Mouse (Mus musculus): ENCODE measurements around the gene Slc4a3. TPM values are rescaled to one million over a fixed set of nuclear protein-coding genes. Genes with fewer than 3 reads are reported as not detected.

Slc4a3 gene
- polyA plus RNA-seq, 1 experiment from 2014 or later, result 39.3 TPM

DNA sequence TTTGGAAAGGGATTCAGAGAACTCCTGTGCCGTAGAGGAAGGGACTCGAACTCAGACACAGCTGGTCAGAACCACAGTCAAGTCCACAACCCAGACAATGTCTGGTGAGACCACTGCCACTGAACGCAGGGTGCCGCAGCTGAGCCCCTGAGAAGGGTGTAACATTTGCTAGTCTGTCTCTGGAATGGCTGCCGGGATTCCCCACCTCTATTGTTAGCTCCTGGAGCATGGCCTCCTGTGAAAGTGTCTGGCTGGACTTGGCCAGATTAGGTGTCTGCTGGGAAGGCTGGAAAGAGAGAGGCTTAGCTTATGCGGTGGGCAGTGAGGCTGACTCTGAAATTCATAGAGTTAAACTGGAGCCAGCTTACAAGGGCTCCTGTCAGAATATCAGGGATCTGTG, 24.3 kb downstream of the Slc4a3 start:
- Histone ChIP-seq H3K36me3 (no peaks in the 10 kb centered on the region), H3K9me3 (no peaks in the 10 kb centered on the region), H3K27me3 (no peaks in the 10 kb centered on the region; the same call in 1 of the 2 replicates), H3K27ac (replicated peaks) (no peak overlapping the region), H3K4me1 (replicated peaks) (peaks cover 14% of the 10 kb centered on the region), H3K4me2 (no peak overlapping the region), H3K4me3 (no peak overlapping the region), H3K9ac (no peak overlapping the region)
- 74% methylated on average over 6 of the region's 6 CpGs for WGBS
- no peak for ATAC-seq (ENCODE audit: low read depth)

- ATAC-seq (ENCODE audit: low read depth), result no peak
- no peaks in the 10 kb centered on the region for H3K9me3 ChIP-seq
- no peak overlapping the region for H3K27ac ChIP-seq (replicated peaks)
- H3K9ac ChIP-seq, result no peak overlapping the region
- no peaks in the 10 kb centered on the region for H3K36me3 ChIP-seq
- H3K4me3 ChIP-seq, result no peak overlapping the region
- WGBS, result 59% methylated on average over 6 of the region's 6 CpGs
- peaks cover 14% of the 10 kb centered on the region for H3K4me1 ChIP-seq (replicated peaks)
- no peak overlapping the region for H3K4me2 ChIP-seq
- no peaks in the 10 kb centered on the region; the same call in 1 of the 2 replicates for H3K27me3 ChIP-seq
Observed at GRCm38 (mm10) chr1:75572776-75573175, 26.7 kb downstream of the Slc4a3 start.

DNA sequence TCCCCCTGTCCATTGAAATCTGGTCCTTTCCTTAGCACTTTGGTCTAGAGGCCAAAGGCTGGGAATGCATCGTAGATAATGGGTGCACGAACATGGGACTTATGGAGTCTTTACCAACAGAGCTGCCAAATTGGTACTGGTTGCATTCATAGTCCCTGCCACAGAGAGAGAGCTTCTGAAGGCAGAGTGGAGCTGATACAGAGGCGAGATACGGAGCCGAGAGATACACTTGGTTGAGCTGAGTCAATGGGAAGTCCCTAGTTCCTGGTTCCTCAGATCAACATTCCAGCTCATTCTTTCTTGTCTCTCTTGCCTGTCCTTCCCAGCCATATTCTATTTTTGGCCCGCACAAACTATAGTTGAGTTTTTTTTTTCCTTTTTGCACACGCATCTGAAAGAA, 27.6 kb downstream of the Slc4a3 start:
- 86% methylated on average over 7 of the region's 7 CpGs for WGBS
- no peak overlapping the region for H3K4me3 ChIP-seq
- peak overlapping the region; percentile 54; the same call in 1 of the 2 replicates for H3K27ac ChIP-seq (replicated peaks)
- H3K9me3 ChIP-seq, result no peaks in the 10 kb centered on the region
- H3K4me1 ChIP-seq (replicated peaks), result peaks cover 14% of the 10 kb centered on the region
- no peak for ATAC-seq (ENCODE audit: low read depth)
- H3K9ac ChIP-seq, result no peak overlapping the region
- H3K4me2 ChIP-seq, result no peak overlapping the region
- H3K36me3 ChIP-seq, result no peaks in the 10 kb centered on the region
- no peaks in the 10 kb centered on the region for H3K27me3 ChIP-seq

DNA sequence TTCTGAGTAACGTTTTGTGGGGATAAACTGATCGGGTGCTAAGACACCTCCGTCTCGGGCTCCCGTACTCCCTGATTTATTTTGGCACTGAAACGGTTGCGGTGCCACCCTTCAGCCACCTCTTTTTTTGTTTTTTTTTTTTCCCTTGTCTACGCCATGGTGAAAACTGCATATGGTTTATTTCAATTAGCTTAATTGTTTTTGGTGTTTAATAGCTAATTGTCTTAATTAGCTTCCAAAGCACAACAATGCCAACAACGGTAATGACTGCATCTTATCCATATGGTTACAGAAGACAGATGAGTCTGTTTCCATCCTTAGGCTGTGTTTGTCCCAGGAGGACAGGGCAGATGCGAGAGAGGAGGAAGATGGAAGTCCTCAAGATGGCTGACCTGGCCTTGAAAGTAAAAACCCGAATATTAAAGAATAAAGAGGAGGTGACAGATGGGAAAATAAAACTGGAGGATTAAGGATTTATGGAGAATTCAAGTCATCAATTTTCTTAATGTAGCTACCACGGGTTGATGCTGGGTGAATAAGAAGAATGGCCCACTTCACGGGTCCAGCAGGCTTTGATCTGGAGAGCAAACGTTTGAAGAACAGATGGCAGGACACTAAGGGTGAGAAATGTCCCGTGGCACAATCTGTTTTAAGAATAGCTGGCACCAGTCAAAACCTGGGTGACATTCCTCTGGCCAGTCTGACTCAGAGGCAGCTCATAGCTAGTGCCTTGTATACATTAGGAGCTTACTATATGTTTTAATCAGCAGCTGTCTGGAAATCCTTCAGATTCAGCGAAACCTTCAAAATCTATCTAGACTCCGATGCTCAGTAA, 28.6 kb downstream of the Slc4a3 start:
- WGBS, result 50% methylated on average over 17 of the region's 17 CpGs
- Histone ChIP-seq H3K9me3 (no peaks in the 10 kb centered on the region), H3K9ac (no peak overlapping the region), H3K27me3 (no peaks in the 10 kb centered on the region), H3K36me3 (no peaks in the 10 kb centered on the region), H3K4me1 (replicated peaks) (peaks cover 14% of the 10 kb centered on the region), H3K4me2 (peak overlapping the region; percentile 13; the same call in 1 of the 2 replicates), H3K4me3 (no peak overlapping the region), H3K27ac (replicated peaks) (peak overlapping the region; percentile 54)
- peak; percentile 67; the same call in 1 of the 2 replicates for ATAC-seq (ENCODE audit: low read depth)

GRCm38 (mm10) chr1:75581936-75582624, 36.0 kb downstream of the Slc4a3 start:
- no peak for ATAC-seq (ENCODE audit: low read depth)
- Histone ChIP-seq H3K4me3 (no peak overlapping the region), H3K4me1 (replicated peaks) (0 out of 2 replicates have a peak, but pooled peaks cover 5% of the 10 kb centered on the region), H3K4me2 (no peak overlapping the region), H3K9me3 (no peaks in the 10 kb centered on the region), H3K9ac (no peak overlapping the region), H3K36me3 (no peaks in the 10 kb centered on the region), H3K27me3 (no peaks in the 10 kb centered on the region), H3K27ac (replicated peaks) (peak overlapping the region; percentile 55)
- WGBS, result 32% methylated on average over 7 of the region's 7 CpGs

GRCm38 (mm10) chr1:75582625-75582956, 36.5 kb downstream of the Slc4a3 start:
- 66% methylated on average over 5 of the region's 5 CpGs for WGBS
- Histone ChIP-seq H3K27me3 (no peaks in the 10 kb centered on the region), H3K27ac (replicated peaks) (peak overlapping the region; percentile 55), H3K4me3 (no peak overlapping the region), H3K9me3 (no peaks in the 10 kb centered on the region), H3K9ac (no peak overlapping the region), H3K4me1 (replicated peaks) (0 out of 2 replicates have a peak, but pooled peaks cover 5% of the 10 kb centered on the region), H3K36me3 (no peaks in the 10 kb centered on the region), H3K4me2 (no peak overlapping the region)
- ATAC-seq (ENCODE audit: low read depth), result no peak

- H3K36me3 ChIP-seq, result no peaks in the 10 kb centered on the region
- no peak overlapping the region for H3K4me2 ChIP-seq
- ATAC-seq (ENCODE audit: low read depth), result no peak
- H3K9me3 ChIP-seq, result no peaks in the 10 kb centered on the region
- peak overlapping the region; percentile 55; the same call in 1 of the 2 replicates for H3K27ac ChIP-seq (replicated peaks)
- no peak overlapping the region for H3K9ac ChIP-seq
- WGBS, result 73% methylated on average over 10 of the region's 10 CpGs
- H3K4me1 ChIP-seq (replicated peaks), result 0 out of 2 replicates have a peak, but pooled peaks cover 5% of the 10 kb centered on the region
- no peak overlapping the region for H3K4me3 ChIP-seq
- H3K27me3 ChIP-seq, result no peaks in the 10 kb centered on the region; the same call in 1 of the 2 replicates
Observed at GRCm38 (mm10) chr1:75583034-75583433, 37.0 kb downstream of the Slc4a3 start.

- no peaks in the 10 kb centered on the region for H3K36me3 ChIP-seq
- H3K9me3 ChIP-seq, result no peaks in the 10 kb centered on the region
- WGBS, result 92% methylated on average over 3 of the region's 3 CpGs
- H3K4me3 ChIP-seq, result no peak overlapping the region
- H3K4me2 ChIP-seq, result no peak overlapping the region
- H3K4me1 ChIP-seq (replicated peaks), result peaks cover 12% of the 10 kb centered on the region; the same call in 1 of the 2 replicates
- no peaks in the 10 kb centered on the region; the same call in 1 of the 2 replicates for H3K27me3 ChIP-seq
- no peak for ATAC-seq (ENCODE audit: low read depth)
- H3K27ac ChIP-seq (replicated peaks), result no peak overlapping the region
- no peak overlapping the region for H3K9ac ChIP-seq
Observed at GRCm38 (mm10) chr1:75586791-75587190, 40.7 kb downstream of the Slc4a3 start.

DNA sequence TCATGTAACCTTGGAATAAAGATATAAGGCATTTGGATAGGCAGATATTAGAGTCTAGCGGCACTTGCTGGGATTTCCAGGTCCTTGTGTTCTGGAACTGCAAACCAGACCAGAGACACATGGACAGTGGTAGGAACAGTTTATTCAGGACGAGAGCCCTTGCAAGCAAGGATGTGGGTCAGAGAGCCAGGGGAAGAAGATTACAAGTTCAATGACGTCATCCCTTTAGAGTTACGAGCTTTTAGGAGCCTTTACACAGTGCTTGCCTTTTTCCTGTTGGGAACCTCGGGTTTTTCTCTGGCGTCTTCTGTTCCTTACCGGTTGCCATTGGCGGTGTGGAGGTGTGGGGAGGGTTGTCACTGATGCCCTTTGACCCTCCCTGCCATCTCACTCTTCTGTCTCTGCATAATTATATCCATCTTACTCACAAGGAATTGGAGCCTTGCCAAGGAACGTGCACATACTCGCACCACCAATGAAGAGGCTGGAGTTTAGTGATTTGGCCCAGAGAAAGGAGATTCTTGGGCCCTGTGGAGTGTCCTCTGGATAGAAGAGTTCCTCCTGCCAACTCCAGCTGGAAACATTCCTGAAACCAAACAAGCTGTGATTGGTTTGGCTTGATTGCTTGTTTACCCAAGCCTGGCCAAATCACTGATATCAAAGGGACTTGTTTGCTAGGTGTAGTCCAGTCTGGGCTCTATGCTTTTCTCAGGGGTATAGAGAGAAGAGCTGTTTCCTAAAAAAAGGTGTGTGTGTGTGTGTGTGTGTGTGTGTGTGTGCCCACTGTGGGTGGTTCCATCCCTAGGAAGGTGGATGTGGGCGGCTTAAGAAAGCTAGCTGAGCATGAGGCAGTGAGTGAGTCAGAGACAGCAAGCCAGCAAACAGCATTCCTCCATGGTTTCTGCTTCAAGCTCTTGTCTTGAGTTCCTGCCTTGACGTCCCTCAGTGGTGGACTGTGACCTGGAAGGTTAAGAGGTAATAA, 42.0 kb downstream of the Slc4a3 start:
- no peak overlapping the region for H3K9ac ChIP-seq
- no peaks in the 10 kb centered on the region; the same call in 1 of the 2 replicates for H3K27me3 ChIP-seq
- H3K4me1 ChIP-seq (replicated peaks), result peaks cover 8% of the 10 kb centered on the region; the same call in 1 of the 2 replicates
- WGBS, result 78% methylated on average over 12 of the region's 12 CpGs
- no peak overlapping the region for H3K27ac ChIP-seq (replicated peaks)
- no peak overlapping the region for H3K4me2 ChIP-seq
- no peaks in the 10 kb centered on the region for H3K9me3 ChIP-seq
- no peak for ATAC-seq (ENCODE audit: low read depth)
- no peak overlapping the region for H3K4me3 ChIP-seq
- H3K36me3 ChIP-seq, result no peaks in the 10 kb centered on the region

DNA sequence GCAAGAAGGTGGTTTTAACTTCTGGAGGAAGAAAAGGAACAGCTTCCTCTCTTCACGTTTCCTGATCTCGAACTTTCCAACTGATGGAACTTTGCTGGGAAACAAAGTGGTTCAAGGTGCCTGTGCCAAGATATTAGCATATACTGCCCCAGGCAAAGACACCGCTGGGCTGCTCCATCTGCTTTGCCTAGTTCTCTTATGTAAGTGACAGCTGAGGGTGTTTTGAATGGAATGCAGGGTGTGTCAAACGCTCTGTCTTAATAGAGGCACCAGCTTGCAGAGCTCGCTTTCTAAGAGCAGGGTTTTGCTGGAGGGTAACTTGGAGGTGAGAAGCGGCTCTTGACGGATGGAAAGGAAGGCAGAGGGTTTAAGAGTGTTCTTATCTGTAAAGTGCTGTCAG, 42.8 kb downstream of the Slc4a3 start:
- H3K27ac ChIP-seq (replicated peaks), result no peak overlapping the region
- H3K4me1 ChIP-seq (replicated peaks), result peaks cover 8% of the 10 kb centered on the region; the same call in 1 of the 2 replicates
- H3K4me3 ChIP-seq, result no peak overlapping the region
- WGBS, result 28% methylated on average over 7 of the region's 7 CpGs
- no peaks in the 10 kb centered on the region for H3K36me3 ChIP-seq
- no peak overlapping the region for H3K4me2 ChIP-seq
- H3K9ac ChIP-seq, result no peak overlapping the region
- H3K27me3 ChIP-seq, result no peaks in the 10 kb centered on the region; the same call in 1 of the 2 replicates
- no peaks in the 10 kb centered on the region for H3K9me3 ChIP-seq
- ATAC-seq (ENCODE audit: low read depth), result 0 out of 2 replicates have a peak, but pooled peaks have one; percentile 50

- ATAC-seq (ENCODE audit: low read depth), result no peak
- Histone ChIP-seq H3K9ac (no peak overlapping the region), H3K27ac (replicated peaks) (no peak overlapping the region), H3K27me3 (no peaks in the 10 kb centered on the region; the same call in 1 of the 2 replicates), H3K36me3 (no peaks in the 10 kb centered on the region), H3K4me1 (replicated peaks) (peaks cover 18% of the 10 kb centered on the region), H3K4me2 (no peak overlapping the region), H3K4me3 (no peak overlapping the region), H3K9me3 (no peaks in the 10 kb centered on the region)
- WGBS, result 88% methylated on average over 2 of the region's 2 CpGs
Observed at GRCm38 (mm10) chr1:75589983-75590382, 43.9 kb downstream of the Slc4a3 start.
